Mouse (Mus musculus) cerebellum, adult 8-10 months (tissue): ENCODE measurements at regions not wholly inside any gene's neighbourhood (a gene's known extent, or its start where the extent isn't known, plus 50 kb on each side); places are given as distances from the start of the nearest gene placed in this dataset.

Experiments used
- DNase-seq: peaks from one replicate; pipeline ENCODE4 v3.0.0; 2022

GRCm38 (mm10) chr12:56275556-56276242 lies 70.0 kb downstream of the Mbip start:
- no peak for DNase-seq

GRCm38 (mm10) chr12:56265049-56265448 lies 80.6 kb downstream of the Mbip start:
- no peak for DNase-seq

- DNase-seq: no peak
Measured at GRCm38 (mm10) chr12:56261471-56261870, 84.2 kb downstream of the Mbip start.

GRCm38 (mm10) chr12:56258401-56259050 lies 87.2 kb downstream of the Mbip start:
- no peak for DNase-seq

GRCm38 (mm10) chr12:56256243-56256881 lies 89.3 kb downstream of the Mbip start:
- no peak for DNase-seq

GRCm38 (mm10) chr12:56252612-56253444 lies 92.9 kb downstream of the Mbip start:
- DNase-seq: no peak

- DNase-seq: no peak
Measured at GRCm38 (mm10) chr12:56250262-56250661, 95.4 kb downstream of the Mbip start.

- no peak for DNase-seq
Measured at GRCm38 (mm10) chr12:56246406-56246805, 99.3 kb downstream of the Mbip start.

- no peak for DNase-seq
Measured at GRCm38 (mm10) chr12:56242803-56243202, 102.9 kb downstream of the Mbip start.

GRCm38 (mm10) chr12:56241735-56242134 lies 104.0 kb downstream of the Mbip start:
- peak; percentile 3 for DNase-seq

- DNase-seq: no peak
Measured at GRCm38 (mm10) chr12:56240206-56240605, 105.5 kb downstream of the Mbip start.

- DNase-seq: no peak
Measured at GRCm38 (mm10) chr12:56234571-56234970, 111.1 kb downstream of the Mbip start.

GRCm38 (mm10) chr12:56233209-56233608 lies 112.5 kb downstream of the Mbip start:
- DNase-seq: no peak

GRCm38 (mm10) chr12:56224142-56224895 lies 121.4 kb downstream of the Mbip start:
- no peak for DNase-seq

GRCm38 (mm10) chr12:56193524-56193923 lies 152.2 kb downstream of the Mbip start:
- DNase-seq: no peak

- DNase-seq: no peak
Measured at GRCm38 (mm10) chr12:56189562-56189961, 156.1 kb downstream of the Mbip start.

- DNase-seq: no peak
Measured at GRCm38 (mm10) chr12:56160736-56161135, 185.0 kb downstream of the Mbip start.

- DNase-seq: no peak
Measured at GRCm38 (mm10) chr12:56144359-56144758, 201.3 kb downstream of the Mbip start.

GRCm38 (mm10) chr12:56143789-56144188 lies 201.9 kb downstream of the Mbip start:
- no peak for DNase-seq

GRCm38 (mm10) chr12:56114446-56114845 lies 231.2 kb downstream of the Mbip start:
- no peak for DNase-seq

- DNase-seq: no peak
Measured at GRCm38 (mm10) chr12:56081406-56081805, 245.3 kb downstream of the Brms1l start.

GRCm38 (mm10) chr12:56064183-56064582 lies 228.1 kb downstream of the Brms1l start:
- DNase-seq: no peak
